Mouse (Mus musculus) cerebellum, adult 2 months (tissue): ENCODE measurements around the gene Mns1. TPM values are rescaled to one million over a fixed set of nuclear protein-coding genes. Genes with fewer than 3 reads are reported as not detected.
"Not testable (repeated sequence)": the region's sequence is repeated elsewhere in the genome, so short reads cannot be mapped to it uniquely, and the experiment has no call there.

ENCODE experiments used
- DNase-seq, 2 experiments: peaks; one replicate each; pipeline ENCODE4 v3.0.0; 2021
- H3K27ac ChIP-seq: fragments of 200-500 bp; 2 replicates; pipeline ENCODE4 v1.5.1; 2012; ENCODE audit warnings: low read length, control low read depth, inconsistent platforms; ENCODE audit not compliant: insufficient read depth
- H3K27me3 ChIP-seq: fragments of 200-500 bp; 2 replicates; pipeline ENCODE4 v1.6.1; 2012; ENCODE audit warnings: inconsistent platforms, mild to moderate bottlenecking, low read length, moderate library complexity; ENCODE audit not compliant: control insufficient read depth, insufficient read depth
- H3K4me1 ChIP-seq: fragments of 200-500 bp; 2 replicates; pipeline ENCODE4 v1.6.1; 2011; ENCODE audit warnings: low read length; ENCODE audit not compliant: control insufficient read depth, insufficient read depth
- H3K4me3 ChIP-seq: fragments of 200-500 bp; replicated peaks from 2 replicates; pipeline ENCODE3; 2011; ENCODE audit warnings: mild to moderate bottlenecking, low read depth, low read length, control low read depth; ENCODE audit not compliant: insufficient read depth
- CTCF ChIP-seq: fragments of 200-500 bp; IDR thresholded peaks from 2 replicates; pipeline ENCODE4 v1.5.1; 2011; ENCODE audit warnings: low read depth, mild to moderate bottlenecking, control low read depth, low read length, moderate library complexity, borderline replicate concordance; ENCODE audit not compliant: insufficient read depth
- POLR2A ChIP-seq: fragments of 200-500 bp; IDR thresholded peaks from 2 replicates; pipeline ENCODE4 v1.6.1; 2011; ENCODE audit warnings: low read length, control low read depth, borderline replicate concordance; ENCODE audit not compliant: insufficient read depth
- WGBS: fragments of 180-500 bp; shearing (Covaris S2); methylation state at CpG from one replicate; pipeline ENCODE4 v1.1.7; 2018; 5-methylcytosine and 5-hydroxymethylcytosine counted together
- polyA plus RNA-seq: library from polyadenylated mRNA; depleted of rRNA; stranded (reverse); fragments of >200 nt; gene quantifications from 2 replicates; pipeline ENCODE4 v1.2.3, GENCODE M21; 2012; rRNA removed

Mns1 gene
- 1.4 and 2.2 TPM in 2 replicates for polyA plus RNA-seq

DNA sequence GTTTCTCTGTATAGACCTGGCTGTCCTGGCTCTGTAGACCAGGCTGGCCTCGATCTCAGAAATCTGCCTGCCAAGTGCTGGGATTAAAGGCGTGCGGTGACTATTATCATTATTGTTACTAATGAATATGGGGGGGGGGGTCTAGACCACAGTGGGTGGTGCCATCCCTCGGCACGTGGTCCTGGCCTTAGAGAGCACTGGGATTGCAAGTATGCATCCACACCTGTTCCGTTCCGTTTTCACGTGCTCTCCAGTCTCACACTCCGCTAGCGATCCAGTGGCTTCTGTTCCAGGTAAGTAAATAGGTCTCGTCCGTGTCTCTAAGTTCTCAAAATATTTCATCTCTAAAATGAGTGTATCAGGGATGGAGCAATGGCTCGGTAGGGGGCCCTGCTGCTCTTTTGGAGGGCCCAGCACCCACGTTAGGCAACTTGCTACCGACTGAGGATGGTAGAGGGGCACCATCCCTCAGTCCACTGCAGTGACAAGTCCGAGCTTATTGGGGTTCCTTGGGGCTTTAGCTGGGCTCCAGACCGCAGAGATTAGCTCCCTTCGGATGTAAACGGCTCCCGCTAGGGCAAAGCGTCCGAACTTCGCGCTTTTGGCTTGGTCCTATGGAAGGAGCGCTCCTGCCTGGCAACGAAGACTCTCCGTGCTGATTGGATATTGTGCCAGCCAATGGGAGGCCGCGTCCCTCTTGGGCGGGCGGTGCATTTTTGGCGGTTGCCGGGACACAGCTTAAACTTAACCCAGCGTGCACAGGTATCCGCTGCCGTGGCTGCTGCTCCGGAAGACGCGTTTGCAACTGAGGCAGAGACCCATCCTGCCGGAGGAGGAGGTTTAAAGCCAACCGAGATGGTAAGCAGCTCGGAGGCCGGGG lies at the start of gene Mns1:
Gene Mns1, plus strand, starts transcription at position 190 of the 880 bp plus-strand sequence.
- WGBS: 1% methylated on average over 43 of the region's 43 CpGs
- peaks cover 3% of the 10 kb centered on the region; the same call in 1 of the 2 replicates for H3K4me1 ChIP-seq
- peak; percentile 91 to 92 for DNase-seq
- peak within 1 kb of the TSS; percentile 96 for H3K4me3 ChIP-seq
- no peaks in the 10 kb centered on the region for H3K27me3 ChIP-seq
- TF ChIP-seq POLR2A (no peak), CTCF (no peak)
- H3K27ac ChIP-seq: no peak within 1 kb of the TSS

DNA sequence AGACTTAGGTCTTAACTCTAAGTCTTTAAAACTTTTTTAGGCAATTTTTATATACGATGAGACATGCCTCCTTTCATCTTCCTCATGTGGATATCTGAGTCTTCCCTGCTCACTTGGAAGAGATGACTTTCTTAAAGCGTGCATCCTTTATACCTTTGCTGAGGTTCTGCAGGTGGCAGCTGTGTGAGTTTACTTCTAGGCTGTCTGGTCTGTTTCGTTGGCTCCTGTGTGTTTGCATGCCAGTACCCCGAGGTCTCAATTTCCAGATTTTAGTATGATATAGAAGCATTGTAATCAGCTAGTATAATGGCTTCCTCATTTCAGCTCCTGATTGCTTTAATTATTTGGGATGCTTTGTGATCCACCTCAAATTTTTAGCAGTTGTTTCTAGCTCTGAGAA lies 48.9 kb upstream of the Mns1 start:
- no peak overlapping the region for H3K27ac ChIP-seq
- no peaks in the 10 kb centered on the region for H3K4me1 ChIP-seq
- H3K4me3 ChIP-seq: no peak overlapping the region
- no peak for DNase-seq
- WGBS: 91% methylated on average over 4 of the region's 4 CpGs
- no peaks in the 10 kb centered on the region for H3K27me3 ChIP-seq
- TF ChIP-seq POLR2A: no peak
- TF ChIP-seq CTCF: no peak

DNA sequence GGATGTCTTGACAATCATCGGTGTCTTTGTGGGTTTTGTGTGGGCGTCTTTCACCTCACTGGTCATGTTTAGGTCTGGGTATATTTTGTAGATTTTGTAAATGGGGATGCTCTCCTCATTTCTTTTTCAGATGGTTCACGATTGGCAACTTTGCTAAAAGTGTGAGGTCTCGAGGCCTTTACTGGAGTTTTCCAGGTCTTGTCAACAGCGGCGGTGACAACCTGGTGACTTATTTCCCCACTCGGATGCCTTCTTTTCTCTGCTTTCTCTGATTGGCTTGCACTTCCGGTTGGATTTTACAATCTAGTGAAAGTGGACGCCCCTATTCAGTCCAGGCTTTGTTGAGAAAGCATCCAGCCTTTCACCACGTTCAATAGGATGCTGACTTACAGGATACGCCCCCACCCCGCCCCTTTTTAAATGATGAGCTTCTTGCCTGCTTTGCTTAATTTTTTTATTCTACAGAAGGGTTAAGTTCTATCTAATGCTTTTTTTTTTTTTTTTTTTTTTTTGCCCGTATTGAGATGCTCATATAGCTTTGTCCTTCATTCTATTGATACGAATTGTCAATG lies 48.3 kb upstream of the Mns1 start:
- H3K27ac ChIP-seq: no peak overlapping the region
- no peaks in the 10 kb centered on the region for H3K4me1 ChIP-seq
- H3K4me3 ChIP-seq: no peak overlapping the region
- WGBS: 77% methylated on average over 14 of the region's 14 CpGs
- no peak for TF ChIP-seq CTCF
- no peak for TF ChIP-seq POLR2A
- no peaks in the 10 kb centered on the region for H3K27me3 ChIP-seq
- DNase-seq: no peak

DNA sequence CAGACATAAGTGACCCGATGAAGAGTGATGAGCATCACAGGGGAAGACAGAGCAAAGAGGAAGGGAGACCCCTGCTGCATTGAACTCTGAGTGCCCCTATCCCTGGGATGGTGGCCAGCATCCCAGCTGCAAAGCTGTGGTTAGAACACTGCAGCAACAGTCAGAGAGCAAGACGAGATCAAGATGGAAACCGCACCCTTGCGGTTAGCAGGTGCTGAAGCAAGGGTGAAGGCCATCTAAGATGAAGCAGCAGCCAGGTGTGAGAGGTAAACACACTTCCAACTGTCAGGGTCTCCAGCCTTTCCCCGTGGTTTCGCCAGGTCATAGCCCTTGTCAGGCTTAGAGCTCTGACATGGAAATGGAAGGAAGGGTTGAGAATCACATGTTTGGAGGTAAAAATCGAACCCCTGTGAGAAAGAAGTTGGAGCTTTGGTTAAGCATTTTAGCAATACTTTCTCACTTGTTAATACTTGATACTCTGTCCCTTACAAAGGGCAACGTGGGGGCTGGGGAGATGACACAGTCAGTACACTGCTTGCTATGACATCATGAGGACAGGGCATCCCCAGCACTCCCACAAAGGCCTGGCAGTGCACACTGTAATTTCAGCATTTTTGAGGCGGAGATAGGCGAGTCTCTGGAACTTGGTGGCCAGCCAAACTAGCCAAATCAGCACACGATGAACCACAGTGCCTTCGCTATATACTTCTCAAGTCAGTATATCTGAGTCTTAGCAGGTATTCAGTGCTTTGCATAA lies 47.3 kb upstream of the Mns1 start:
- Histone ChIP-seq H3K4me1 (no peaks in the 10 kb centered on the region), H3K4me3 (no peak overlapping the region), H3K27ac (no peak overlapping the region), H3K27me3 (no peaks in the 10 kb centered on the region)
- TF ChIP-seq CTCF (no peak), POLR2A (no peak)
- WGBS: 62% methylated on average over 12 of the region's 12 CpGs
- no peak for DNase-seq

DNA sequence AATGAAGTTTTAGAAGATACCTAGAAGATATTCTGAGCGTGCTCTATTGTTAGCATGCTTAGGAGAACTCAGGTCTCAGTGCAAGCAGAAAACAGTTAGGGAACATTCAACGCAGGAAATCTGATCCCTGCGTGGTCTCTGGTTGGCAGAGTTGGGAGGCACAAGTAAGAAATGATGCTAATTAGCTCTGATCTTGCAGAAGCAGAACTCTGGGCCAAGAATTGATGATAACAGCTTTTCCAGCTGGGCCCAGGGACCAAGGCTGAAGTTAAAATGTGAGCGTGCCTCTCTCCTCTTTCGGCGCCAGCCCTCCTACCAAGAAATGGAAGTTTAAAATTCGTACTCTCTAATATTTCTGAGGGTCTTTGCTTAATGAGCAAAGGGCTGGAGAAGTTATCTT lies 45.1 kb upstream of the Mns1 start:
- Histone ChIP-seq H3K27me3 (no peaks in the 10 kb centered on the region), H3K4me3 (no peak overlapping the region), H3K4me1 (no peaks in the 10 kb centered on the region), H3K27ac (no peak overlapping the region)
- no peak for DNase-seq
- TF ChIP-seq CTCF (no peak), POLR2A (no peak)
- WGBS: 91% methylated on average over 7 of the region's 7 CpGs

DNA sequence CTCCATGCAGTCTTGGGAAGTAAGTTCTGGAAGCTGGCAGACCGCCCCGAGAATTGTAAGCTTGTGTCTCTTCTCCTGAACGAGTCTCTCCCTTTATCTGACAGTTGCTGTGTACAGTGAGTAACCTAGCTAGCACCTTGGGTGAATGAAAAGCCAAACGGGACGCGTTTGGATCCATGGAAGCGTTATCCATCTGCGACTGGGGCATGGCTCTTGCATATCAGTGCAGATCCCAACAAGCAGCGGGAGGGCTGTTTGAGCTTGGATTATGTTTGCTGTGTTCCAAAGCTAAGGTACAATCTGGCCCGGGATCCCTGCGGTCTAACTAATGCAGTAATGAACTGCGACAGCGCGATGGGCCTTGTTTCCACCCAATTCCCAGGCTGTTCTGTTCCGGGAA lies 44.6 kb upstream of the Mns1 start:
- H3K27ac ChIP-seq: no peak overlapping the region

DNA sequence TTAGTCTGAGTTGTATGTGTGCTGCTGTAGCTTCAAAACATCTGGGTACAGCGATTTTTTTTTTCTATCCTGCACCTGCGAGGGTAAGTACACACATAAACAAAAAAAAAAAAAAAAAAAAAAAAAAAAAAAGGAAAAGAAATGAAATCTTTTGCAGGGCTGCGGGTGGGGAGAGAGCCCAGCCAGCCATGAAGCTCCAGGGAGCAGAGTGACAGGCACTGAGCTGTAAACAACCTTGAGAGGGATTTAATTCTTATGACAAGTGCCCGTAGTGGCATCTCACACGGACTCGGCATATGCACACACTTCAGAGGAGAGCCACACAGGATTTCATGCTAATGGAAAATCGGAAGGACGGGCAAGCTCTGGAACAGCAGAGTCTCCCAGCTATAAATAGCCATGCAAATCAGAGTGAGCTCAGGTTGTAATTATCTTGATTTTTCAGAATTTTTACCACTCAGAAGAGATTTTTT lies 43.9 kb upstream of the Mns1 start:
- H3K4me3 ChIP-seq: no peak overlapping the region
- 18% methylated on average over 8 of the region's 8 CpGs for WGBS
- no peaks in the 10 kb centered on the region for H3K4me1 ChIP-seq
- peak; percentile 20 to 27 for DNase-seq
- TF ChIP-seq CTCF: no peak
- no peak for TF ChIP-seq POLR2A
- no peak overlapping the region for H3K27ac ChIP-seq
- no peaks in the 10 kb centered on the region for H3K27me3 ChIP-seq

More for the DNA sequence above, 44.6 kb upstream of the Mns1 start:
- peak; percentile 62 to 63 for DNase-seq
- peak overlapping the region; percentile 11 for H3K4me3 ChIP-seq
- H3K27me3 ChIP-seq: no peaks in the 10 kb centered on the region
- TF ChIP-seq POLR2A: no peak
- TF ChIP-seq CTCF: no peak
- WGBS: 16% methylated on average over 15 of the region's 15 CpGs
- no peaks in the 10 kb centered on the region for H3K4me1 ChIP-seq

DNA sequence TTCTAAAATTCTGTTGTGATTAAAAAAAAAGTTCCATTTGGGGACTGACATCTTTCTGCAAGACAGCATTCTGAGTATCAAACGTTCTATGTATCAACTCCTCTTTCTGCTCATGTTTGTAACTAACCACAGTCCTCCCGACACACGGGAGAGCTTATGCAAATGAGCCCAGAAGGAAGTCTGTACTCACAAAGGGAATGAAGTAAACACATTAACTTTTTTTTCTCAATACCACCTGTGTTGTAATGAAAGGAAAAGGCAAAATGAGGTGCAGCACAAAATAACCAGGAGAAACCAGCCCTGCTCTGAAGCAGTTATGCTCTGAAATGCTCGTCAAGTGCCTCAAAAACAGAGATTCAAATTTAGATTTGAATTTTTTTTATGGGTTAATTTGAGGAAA lies 37.7 kb upstream of the Mns1 start:
- no peak for TF ChIP-seq CTCF
- TF ChIP-seq POLR2A: no peak
- Histone ChIP-seq H3K27me3 (no peaks in the 10 kb centered on the region), H3K4me1 (no peaks in the 10 kb centered on the region), H3K4me3 (no peak overlapping the region), H3K27ac (no peak overlapping the region)
- 53% methylated on average over 4 of the region's 4 CpGs for WGBS
- no peak for DNase-seq

DNA sequence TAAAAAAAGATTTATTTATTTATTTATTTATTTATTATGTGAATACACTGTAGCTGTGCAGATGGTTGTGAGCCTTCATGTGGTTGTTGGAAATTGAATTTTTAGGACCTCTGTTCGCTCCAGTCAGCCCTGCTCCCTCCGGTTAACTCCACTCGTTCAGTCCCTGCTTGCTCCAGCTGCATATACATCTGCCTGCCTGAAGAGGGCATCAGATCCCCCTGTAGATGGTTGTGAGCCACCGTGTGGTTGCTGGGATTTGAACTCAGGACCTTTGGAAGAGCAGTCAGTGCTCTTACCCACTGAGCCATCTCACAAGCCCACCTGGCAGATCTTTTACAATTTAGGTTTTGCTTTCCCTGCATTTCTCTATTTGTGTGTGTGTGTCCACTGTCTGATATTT lies 36.0 kb upstream of the Mns1 start:
- not testable (repeated sequence) for H3K4me3 ChIP-seq, H3K4me1 ChIP-seq, DNase-seq, H3K27me3 ChIP-seq, H3K27ac ChIP-seq
- 81% methylated on average over 4 of the region's 4 CpGs for WGBS
